Mouse (Mus musculus): ENCODE data around the gene Pou2af1.
A peak's percentile ranks its signal among the peaks of the same experiment; 100 is the strongest.

Gene Pou2af1

GRCm38 (mm10) chr9:51213023-51213728, at the start of gene Pou2af1:
Gene Pou2af1, plus strand, starts transcription at chr9:51213708.
- DNase-seq = no peak

GRCm38 (mm10) chr9:51163989-51164388, 49.5 kb upstream of the Pou2af1 start:
- DNase-seq = no peak

- DNase-seq = no peak
Measured at GRCm38 (mm10) chr9:51165312-51166180, 48.0 kb upstream of the Pou2af1 start, which contains the start of gene Gm32742. Gene Gm32742, minus strand, starts transcription at chr9:51165517.

GRCm38 (mm10) chr9:51167954-51168353, 45.6 kb upstream of the Pou2af1 start:
- DNase-seq = no peak

- DNase-seq = no peak
Measured at GRCm38 (mm10) chr9:51168698-51169097, 44.8 kb upstream of the Pou2af1 start.

- no peak for DNase-seq
Measured at GRCm38 (mm10) chr9:51169133-51169532, 44.4 kb upstream of the Pou2af1 start.

- no peak for DNase-seq
Measured at GRCm38 (mm10) chr9:51170298-51170697, 43.2 kb upstream of the Pou2af1 start.

GRCm38 (mm10) chr9:51174890-51175464, 38.5 kb upstream of the Pou2af1 start:
- peak in 1 of 2 experiments; percentile 23 for DNase-seq

- no peak for DNase-seq
Measured at GRCm38 (mm10) chr9:51175722-51176121, 37.8 kb upstream of the Pou2af1 start.

GRCm38 (mm10) chr9:51178297-51178696, 35.2 kb upstream of the Pou2af1 start:
- DNase-seq = no peak

GRCm38 (mm10) chr9:51180621-51181020, 32.9 kb upstream of the Pou2af1 start:
- DNase-seq = no peak

GRCm38 (mm10) chr9:51182716-51183710, 30.5 kb upstream of the Pou2af1 start:
- DNase-seq = no peak

GRCm38 (mm10) chr9:51185386-51185785, 28.1 kb upstream of the Pou2af1 start:
- DNase-seq = no peak

GRCm38 (mm10) chr9:51185871-51186270, 27.6 kb upstream of the Pou2af1 start:
- no peak for DNase-seq

GRCm38 (mm10) chr9:51190655-51191054, 22.9 kb upstream of the Pou2af1 start:
- no peak for DNase-seq

- no peak for DNase-seq
Measured at GRCm38 (mm10) chr9:51194790-51195189, 18.7 kb upstream of the Pou2af1 start.

- no peak for DNase-seq
Measured at GRCm38 (mm10) chr9:51208974-51209332, 4.6 kb upstream of the Pou2af1 start.

- DNase-seq = peak in 1 of 2 experiments; percentile 2
Measured at GRCm38 (mm10) chr9:51211191-51211590, 2.3 kb upstream of the Pou2af1 start.

- DNase-seq = no peak
Measured at GRCm38 (mm10) chr9:51213729-51214237, 275 bp downstream of the Pou2af1 start.

- no peak for DNase-seq
Measured at GRCm38 (mm10) chr9:51215311-51215710, 1.8 kb downstream of the Pou2af1 start.

GRCm38 (mm10) chr9:51215949-51216348, 2.4 kb downstream of the Pou2af1 start:
- no peak for DNase-seq

GRCm38 (mm10) chr9:51225636-51226166, 12.2 kb downstream of the Pou2af1 start:
- DNase-seq = no peak

All from kidney, postnatal 25 days (tissue).